Mouse (Mus musculus) 3134 (cell line): ENCODE data around the gene Olfr1513.
"Not testable (repeated sequence)": the region's sequence is repeated elsewhere in the genome, so short reads cannot be mapped to it uniquely, and the experiment has no call there.

Experiments
- DNase-seq: peaks from one replicate; pipeline ENCODE4 v3.0.0-alpha.2; 2011; ENCODE audit warnings: low spot score; ENCODE audit not compliant: insufficient read length; ENCODE audit errors: extremely low read depth

The Olfr1513 gene

GRCm38 (mm10) chr14:52356308-52356707 lies at the start of gene Olfr1513:
Olfr1513 (minus strand) TSS chr14:52356408.
- no peak for DNase-seq

DNA sequence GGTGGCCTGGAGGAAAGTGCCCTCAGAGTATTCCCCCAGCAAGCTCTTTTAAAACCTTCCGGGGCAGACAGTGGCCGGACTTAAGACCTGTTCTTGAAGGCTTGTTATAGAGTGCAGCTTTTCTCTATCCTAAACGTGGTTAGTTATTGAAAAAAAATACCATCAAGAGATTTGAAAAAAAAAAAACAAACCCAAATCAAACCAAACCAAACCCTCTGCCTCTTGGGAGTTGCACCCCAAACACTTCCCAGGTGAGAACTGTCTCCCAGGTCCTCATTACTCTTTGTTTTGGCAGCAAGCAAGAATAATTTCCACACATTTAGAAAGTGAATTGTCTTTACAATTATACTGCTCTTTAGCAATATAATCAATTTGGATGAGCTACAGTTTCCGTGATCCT lies 41.1 kb upstream of the Olfr1513 start, which contains the start of gene Olfr1511:
Olfr1511 (minus strand) TSS at position 101 of the 400 bp plus-strand sequence.
- no peak for DNase-seq

DNA sequence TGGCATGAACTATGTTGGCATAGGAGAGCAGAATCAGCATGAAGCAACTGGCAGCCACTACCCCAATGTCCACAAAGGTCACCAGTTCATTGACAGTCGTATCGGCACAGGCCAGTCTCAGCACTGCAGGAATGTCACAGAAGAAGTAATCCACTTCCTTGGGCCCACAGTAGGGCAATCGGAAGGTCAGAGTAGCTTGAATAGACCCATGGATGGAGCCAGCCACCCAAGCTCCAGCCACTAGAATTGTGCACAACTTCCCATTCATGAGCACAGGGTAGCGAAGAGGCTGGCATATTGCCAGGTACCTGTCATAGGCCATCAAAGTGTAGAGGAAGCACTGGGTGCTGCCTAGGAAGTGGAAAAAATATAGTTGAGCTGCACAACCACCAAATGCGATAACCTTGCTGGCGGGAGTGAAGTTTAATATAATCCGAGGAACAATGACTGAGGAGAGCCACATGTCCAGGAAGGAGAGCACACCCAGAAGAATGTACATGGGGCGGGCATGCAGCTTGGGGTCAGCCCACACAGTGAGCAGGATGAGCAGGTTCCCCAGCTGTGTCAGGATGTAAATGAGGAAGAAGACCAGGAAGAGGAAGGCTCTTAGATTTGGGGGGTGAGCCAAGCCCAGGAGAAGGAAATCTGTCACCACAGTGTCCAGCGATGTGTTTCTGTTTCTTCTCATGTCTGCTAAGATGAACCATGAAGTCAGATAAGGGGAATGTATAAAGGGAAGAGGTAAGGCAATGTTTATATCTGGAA lies 34.1 kb upstream of the Olfr1513 start:
- not testable (repeated sequence) for DNase-seq

DNA sequence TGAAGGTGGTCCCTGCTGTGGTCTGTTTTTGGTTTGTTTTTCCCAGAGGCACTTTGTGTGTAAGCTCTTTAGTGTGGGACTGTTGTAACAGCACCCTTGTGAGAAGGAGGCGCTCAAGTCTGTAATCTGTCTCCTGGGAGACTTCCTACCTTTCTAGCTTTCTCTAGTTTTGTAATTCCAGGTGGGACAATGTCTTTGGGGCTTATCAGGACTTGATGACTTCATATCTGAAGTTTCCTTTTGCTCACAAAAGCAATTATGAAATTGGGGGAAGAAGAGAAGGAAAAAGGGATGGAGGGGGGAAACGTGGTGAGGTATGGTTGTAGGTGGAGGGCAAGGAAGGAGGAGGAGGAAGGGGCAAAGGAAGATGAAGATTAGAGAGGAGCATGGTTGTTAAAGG lies 22.9 kb upstream of the Olfr1513 start, which contains the start of gene Olfr1512:
Olfr1512 (minus strand) TSS at position 101 of the 400 bp plus-strand sequence.
- no peak for DNase-seq

- DNase-seq, result no peak
Observed at GRCm38 (mm10) chr14:52368741-52369140, 12.5 kb upstream of the Olfr1513 start.

DNA sequence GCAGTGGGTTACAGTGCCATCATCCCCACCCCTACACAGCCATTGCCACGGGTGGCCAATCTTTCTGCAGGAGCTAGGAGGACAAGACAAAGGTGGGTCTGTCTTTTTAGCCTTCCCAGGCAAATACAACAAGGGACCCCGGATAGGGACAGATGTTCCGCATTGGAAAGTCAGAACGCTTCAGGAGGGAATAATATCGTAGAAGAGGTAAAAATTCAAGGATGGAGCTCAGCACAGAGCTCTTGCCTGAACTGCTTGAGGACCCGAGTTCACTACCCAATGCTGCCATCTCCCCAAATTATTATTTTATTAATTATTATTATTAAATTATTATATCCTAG lies 16.7 kb downstream of the Olfr1513 start:
- no peak for DNase-seq

GRCm38 (mm10) chr14:52338751-52339511 lies 17.3 kb downstream of the Olfr1513 start:
- peak; percentile 16 for DNase-seq

GRCm38 (mm10) chr14:52332171-52332570 lies 24.0 kb downstream of the Olfr1513 start:
- DNase-seq, result no peak

DNA sequence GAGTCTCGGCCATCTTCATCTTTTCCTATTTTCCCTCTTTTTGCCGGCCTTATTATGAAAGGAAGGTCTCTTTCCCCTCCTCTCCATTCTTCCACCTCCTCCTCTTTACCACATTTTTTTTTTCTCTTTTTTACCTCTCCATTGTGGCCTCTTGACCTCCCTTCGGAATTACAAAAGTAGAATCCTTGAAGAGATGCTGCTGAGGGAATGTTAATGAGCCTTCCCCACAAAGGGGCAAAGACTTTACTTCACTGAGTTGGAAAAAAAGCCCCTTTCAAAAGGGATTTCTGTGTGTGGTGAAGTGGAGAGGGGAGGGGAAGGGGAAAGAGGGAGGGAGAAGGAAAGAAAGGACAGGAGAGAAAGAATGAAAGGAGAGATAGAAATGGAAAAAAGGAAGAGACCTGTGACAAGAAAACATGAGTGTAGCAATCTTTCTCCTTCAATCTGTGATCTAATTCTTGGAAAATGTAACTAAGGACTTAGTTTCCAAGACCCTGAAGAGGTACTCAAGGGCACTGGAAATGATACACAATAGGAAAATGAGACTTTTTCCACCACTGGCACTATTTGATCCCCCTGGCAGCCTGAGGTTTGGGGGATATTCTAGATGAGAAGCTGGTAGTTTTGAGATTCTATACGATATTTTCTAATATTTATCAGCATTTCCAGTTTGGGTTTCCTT lies 25.0 kb downstream of the Olfr1513 start:
- no peak for DNase-seq

- no peak for DNase-seq
Observed at GRCm38 (mm10) chr14:52327910-52328812, 28.0 kb downstream of the Olfr1513 start, which contains the start of gene Sall2. Sall2 (minus strand) TSS chr14:52328762.

DNA sequence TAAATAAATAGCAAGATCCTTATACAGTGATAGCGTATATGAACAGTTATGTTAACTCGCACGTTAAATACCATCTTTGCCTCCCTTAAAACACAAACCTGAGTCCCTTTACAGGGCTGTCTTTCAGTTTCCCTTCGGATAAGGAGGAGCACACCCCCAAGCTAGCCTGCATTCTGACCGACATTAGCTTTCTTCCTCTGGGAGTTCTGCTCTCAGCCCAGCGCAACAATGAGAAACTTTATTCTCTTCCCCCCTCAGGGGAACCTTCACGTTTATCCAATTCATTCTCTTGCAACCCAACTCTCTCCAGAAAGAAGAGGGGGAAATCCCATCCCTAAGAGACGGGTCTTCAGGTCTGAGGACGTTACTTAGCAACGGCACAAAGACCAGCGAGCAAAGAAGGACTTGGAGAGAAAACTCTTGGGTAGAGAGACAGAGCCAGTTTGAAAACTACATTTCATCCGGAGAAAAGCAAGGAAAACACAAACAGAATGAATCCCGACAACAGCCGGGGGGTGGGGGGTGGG lies 28.8 kb downstream of the Olfr1513 start:
- DNase-seq, result no peak

GRCm38 (mm10) chr14:52325890-52326289 lies 30.3 kb downstream of the Olfr1513 start:
- DNase-seq, result no peak

DNA sequence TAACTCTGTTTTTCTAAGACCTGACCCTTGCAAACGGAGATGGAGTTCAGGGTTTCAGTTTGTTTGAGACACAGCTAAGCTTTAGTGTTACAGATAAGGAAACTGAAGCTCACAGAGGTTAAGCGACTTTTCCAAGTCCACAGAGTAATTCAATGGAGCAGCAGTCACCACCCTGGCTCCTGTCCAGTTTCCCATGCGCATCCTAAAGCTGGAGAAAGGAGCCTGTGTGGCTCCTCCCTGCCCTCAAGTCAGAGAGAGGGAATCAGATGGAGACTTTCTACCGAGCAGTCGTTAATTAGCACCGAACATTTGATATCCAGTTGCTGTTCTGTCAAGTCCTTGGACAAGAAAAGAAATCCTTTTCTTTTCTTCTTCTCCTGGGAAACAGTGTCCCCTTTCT lies 36.8 kb downstream of the Olfr1513 start:
- DNase-seq, result no peak

DNA sequence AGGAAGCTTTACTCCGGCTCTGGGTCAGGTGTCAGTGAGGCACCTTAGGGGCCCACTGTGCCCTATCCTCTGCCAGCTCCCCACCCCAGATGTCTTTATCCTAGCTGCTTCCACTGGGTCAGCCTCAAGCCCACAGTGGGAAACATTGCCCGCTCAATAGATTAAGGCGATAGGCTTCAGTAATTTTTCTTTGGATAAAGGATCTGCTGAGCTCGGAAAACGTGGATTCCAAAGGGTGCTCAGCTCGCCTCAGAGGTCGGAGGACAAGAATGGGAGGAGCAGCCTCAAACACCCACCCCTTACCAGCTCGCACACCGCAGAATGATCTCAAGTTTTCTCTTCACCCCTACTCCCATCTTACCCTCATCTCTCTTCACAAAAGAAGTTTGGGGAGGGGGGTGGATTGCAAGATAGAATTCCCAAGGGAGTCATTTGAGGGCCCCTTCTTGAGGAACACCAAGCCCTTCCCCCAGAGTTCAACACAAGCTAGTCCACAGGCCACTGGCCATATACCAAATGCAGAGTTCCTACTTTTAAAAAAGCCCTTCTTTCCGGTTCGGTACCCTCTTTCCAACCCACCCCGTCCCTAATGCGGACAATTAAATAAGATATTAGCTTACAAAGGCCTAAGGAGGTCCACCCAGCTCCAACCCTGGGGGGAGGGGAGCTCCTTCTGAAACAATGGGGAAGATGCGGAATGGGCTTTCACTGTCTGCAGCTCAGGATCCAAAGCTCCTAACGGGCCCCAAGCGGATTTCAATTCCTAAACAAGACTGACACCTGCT lies 39.6 kb downstream of the Olfr1513 start:
- DNase-seq, result no peak

DNA sequence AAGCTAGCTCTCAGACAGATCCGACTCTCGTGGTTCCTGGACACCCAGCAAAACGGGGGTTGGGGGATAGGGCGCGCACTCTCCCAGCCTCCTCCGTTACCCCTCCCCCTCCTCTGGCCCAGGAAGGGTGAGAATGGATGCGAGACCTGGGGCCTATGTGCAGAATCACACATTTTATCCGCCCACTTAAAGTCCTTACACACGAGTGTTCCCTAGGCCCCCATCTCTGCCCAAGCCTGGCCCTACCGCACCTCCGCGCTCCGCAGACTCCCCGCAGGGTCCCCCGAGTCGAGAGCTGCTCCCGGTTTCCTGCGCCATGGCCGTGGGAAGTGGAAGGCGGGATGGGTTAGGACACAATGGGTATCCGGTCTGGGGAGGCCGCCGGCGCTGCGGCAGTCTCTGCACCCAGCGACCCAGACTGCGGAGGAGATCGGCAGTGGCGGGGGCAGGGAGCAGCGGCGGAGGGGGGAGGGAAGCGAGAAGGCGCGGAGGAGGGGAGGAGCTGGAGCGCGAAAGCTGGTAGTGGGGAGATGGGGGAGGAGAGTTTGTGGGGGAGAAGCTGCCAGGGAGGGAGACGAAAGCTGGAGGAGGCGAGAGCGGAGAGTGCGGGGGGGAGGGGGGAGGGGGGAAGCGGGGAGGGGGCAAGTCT lies 40.3 kb downstream of the Olfr1513 start:
- no peak for DNase-seq

GRCm38 (mm10) chr14:52315283-52315780 lies 40.9 kb downstream of the Olfr1513 start:
- DNase-seq, result no peak

DNA sequence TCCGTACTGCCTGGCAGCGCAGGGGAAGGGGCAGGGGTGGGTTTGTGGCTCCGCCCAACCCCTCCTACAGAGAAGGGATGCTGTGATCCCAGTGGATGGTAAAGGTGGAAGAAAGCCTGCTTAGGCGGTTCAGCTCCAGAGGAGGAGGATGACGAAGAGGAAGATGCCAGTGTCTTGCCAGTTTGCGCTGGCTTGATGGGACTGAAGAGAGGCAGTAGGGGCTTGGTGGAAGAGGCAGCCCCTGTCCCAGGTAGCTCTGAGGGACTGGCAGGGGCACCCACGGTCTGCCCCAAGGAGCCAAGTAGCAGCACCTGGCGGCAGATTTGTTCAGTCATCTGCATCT lies 41.4 kb downstream of the Olfr1513 start:
- DNase-seq, result no peak

DNA sequence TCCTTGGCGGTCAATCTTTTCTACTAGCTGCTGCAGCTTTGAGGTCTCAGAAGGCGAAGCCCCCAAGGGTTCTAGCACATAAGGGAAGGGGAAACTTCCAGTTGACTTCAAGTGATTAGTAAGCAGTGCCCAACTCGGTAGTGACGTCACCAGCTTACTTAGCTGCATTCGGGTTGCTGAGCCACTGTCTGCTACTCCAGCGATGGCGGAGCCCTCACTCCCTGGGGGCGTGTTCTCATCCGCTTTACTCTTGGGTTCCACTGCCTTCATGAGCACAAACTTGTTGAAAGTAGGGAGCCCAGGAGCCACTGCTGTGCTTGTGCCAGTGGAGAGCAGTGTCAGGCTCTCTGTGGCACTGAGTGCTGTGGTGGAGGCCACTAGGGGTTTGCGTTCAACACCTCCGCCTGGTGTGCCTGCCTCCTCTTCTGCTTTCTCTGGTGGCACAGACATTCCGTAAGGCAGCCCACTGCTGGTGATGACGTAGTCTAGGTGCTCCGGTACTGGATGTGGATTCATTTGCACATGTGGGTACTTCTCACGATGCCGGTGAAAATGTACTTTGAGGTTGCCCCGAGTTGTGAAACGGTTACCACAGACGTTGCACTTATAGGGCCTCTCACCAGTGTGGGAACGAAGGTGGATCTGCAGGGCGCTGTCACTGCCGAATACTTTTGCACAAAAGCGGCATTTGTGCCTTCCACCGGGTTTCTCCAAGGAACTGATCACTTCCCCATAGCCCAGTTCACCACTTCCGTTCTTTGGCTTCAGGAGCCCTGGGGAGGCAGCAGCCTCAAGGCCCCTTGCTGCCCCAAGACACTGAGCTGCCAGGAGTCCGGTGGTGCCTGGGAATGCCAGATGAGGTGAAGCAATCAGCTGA lies 42.0 kb downstream of the Olfr1513 start:
- no peak for DNase-seq
